Mouse (Mus musculus) heart, embryonic 16.5 days (tissue): ENCODE data around the gene Harbi1. TPM values are rescaled to one million over a fixed set of nuclear protein-coding genes. Genes with fewer than 3 reads are reported as not detected.

ENCODE experiments used
- ATAC-seq: fragments of 200-750 bp; cut with Nextera tagmentation; replicated peaks from 2 replicates; pipeline ENCODE4 v1.8.0; 2017; ENCODE audit warnings: moderate number of reproducible peaks; ENCODE audit not compliant: insufficient read depth, low FRiP score; ENCODE audit errors: extremely low read depth
- H3K27ac ChIP-seq: fragments of 300-500 bp; sonication (generic); 2 replicates; pipeline ENCODE4 v1.5.1; 2014; ENCODE audit warnings: mild to moderate bottlenecking, low read length, control low read depth, moderate library complexity
- H3K27me3 ChIP-seq: fragments of 300-500 bp; sonication (generic); 2 replicates; pipeline ENCODE4 v1.6.1; 2014; ENCODE audit warnings: low read length, mixed read lengths; ENCODE audit not compliant: control insufficient read depth, insufficient read depth
- H3K36me3 ChIP-seq: fragments of 300-500 bp; sonication (generic); 2 replicates; pipeline ENCODE4 v1.6.1; 2014; ENCODE audit not compliant: control insufficient read depth, insufficient read depth
- H3K4me1 ChIP-seq: fragments of 300-500 bp; sonication (generic); 2 replicates; pipeline ENCODE4 v1.6.1; 2014; ENCODE audit warnings: low read length, mixed read lengths; ENCODE audit not compliant: control insufficient read depth, insufficient read depth
- H3K4me2 ChIP-seq: fragments of 300-500 bp; sonication (generic); 2 replicates; pipeline ENCODE4 v1.6.1; 2014; ENCODE audit warnings: low read depth, mild to moderate bottlenecking, control low read depth, low read length
- H3K4me3 ChIP-seq: fragments of 300-500 bp; sonication (generic); 2 replicates; pipeline ENCODE4 v1.5.1; 2014; ENCODE audit warnings: mild to moderate bottlenecking, control low read depth, low read length
- H3K9ac ChIP-seq: fragments of 300-500 bp; sonication (generic); 2 replicates; pipeline ENCODE4 v1.6.1; 2014; ENCODE audit warnings: low read length, control low read depth
- H3K9me3 ChIP-seq: fragments of 300-500 bp; sonication (generic); replicated peaks from 2 replicates; pipeline ENCODE4 v1.6.1; 2016; ENCODE audit warnings: low read length; ENCODE audit not compliant: control insufficient read depth
- WGBS: fragments of 180-500 bp; shearing (Covaris S2); extraction: QIAGEN DNeasy Blood & Tissue Kit; methylation state at CpG from one replicate; pipeline ENCODE4 v1.1.7; 2014; 5-methylcytosine and 5-hydroxymethylcytosine counted together
- polyA plus RNA-seq: library from polyadenylated mRNA; unstranded; fragments of >200 nt; fragmentation: Nextera tagmentation; extraction: Ambion mirVana; gene quantifications from 2 replicates; pipeline ENCODE4 v1.2.1, GENCODE M21; 2015

The Harbi1 gene
- polyA plus RNA-seq, result 12.2 and 12.5 TPM in 2 replicates

DNA sequence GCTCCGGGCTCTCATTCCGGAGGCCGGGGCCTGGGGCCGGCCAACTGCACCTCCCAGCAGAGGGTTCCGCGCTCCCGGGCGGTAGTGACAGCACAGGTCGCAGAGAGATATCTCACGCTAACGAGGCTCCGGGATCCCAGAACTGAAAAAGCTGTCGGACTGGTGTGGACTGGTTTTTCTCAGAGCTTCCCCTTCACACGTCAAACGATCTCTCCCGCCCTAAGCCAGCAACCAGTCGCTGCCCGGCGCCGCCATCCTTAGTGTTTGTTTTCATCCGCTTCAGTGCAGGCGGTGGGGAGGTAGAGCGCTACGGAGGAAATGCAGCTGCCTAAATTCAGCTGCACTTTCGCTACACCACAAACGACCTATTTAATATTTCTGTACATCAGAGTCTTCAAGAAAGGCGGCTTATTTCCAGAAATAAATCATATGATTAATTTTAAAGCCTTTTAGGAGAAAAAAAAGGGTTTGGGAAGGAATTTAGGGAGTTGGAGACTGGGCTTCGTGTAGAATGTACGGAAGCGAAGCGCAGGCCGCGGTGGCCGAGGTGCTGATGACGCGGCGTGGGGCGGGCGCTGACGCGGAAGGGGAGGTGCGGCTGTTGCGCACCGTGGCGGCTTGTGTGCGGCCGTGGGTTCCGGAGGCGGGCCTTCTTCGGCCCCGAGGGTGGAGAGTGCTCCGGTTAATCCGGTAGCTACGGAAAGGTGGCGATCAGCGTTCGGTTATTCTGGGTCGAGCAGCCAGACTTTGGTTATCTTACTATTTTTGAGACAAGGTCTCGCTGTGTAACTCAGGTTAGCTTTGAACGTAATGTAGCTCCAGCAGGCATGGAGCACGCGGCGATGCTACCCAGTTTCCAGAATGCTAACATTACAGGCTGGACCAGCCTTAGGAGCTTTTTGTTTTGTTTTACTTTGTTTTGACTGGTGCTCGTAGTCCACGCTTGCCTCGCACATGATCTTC, at the start of gene Harbi1, which contains the start of gene Atg13:
Harbi1 (plus strand) TSS at position 581 of the 963 bp plus-strand sequence.
Atg13 (minus strand) TSS at position 305 of the 963 bp plus-strand sequence.
- Histone ChIP-seq H3K36me3 (peaks cover 3% of the 10 kb centered on the region; the same call in 1 of the 2 replicates), H3K4me1 (peaks cover 14% of the 10 kb centered on the region), H3K27me3 (no peaks in the 10 kb centered on the region), H3K9ac (peak within 1 kb of the TSS; percentile 90), H3K27ac (peak within 1 kb of the TSS; percentile 77), H3K4me2 (peak within 1 kb of the TSS; percentile 93), H3K9me3 (no peaks in the 10 kb centered on the region), H3K4me3 (peak within 1 kb of the TSS; percentile 98)
- WGBS, result under 1% methylated on average over 66 of the region's 66 CpGs
- ATAC-seq, result peak; percentile 96

- H3K27ac ChIP-seq, result no peak overlapping the region
- no peaks in the 10 kb centered on the region for H3K9me3 ChIP-seq
- H3K4me2 ChIP-seq, result no peak overlapping the region
- no peak for ATAC-seq
- H3K4me1 ChIP-seq, result peaks cover 8% of the 10 kb centered on the region
- H3K36me3 ChIP-seq, result peaks cover 60% of the 10 kb centered on the region
- no peaks in the 10 kb centered on the region for H3K27me3 ChIP-seq
- no peak overlapping the region for H3K9ac ChIP-seq
- WGBS, result 93% methylated on average over 6 of the region's 6 CpGs
- H3K4me3 ChIP-seq, result no peak overlapping the region
These were observed 49.7 kb upstream of the Harbi1 start for GRCm38 (mm10) chr2:91660981-91661380.

DNA sequence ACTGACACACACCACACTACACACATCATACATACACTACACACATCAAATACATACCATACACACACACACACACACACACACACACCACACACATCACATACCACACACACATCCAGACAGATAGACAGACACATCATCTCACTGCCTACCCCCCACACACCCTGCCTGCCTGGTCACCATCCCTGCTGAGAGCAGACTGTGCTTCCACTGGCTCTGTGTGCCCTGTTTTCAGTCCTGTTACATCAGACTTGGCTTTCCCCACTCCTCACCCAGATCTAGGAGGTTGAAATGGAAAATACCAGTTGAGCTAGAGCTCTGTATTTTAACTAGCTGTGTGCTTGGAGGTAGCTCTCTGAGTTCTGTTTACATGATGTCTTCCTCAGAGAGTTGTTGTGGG, 45.9 kb upstream of the Harbi1 start:
- Histone ChIP-seq H3K9me3 (no peaks in the 10 kb centered on the region), H3K9ac (no peak overlapping the region), H3K4me3 (no peak overlapping the region), H3K36me3 (peaks cover 65% of the 10 kb centered on the region), H3K4me2 (no peak overlapping the region), H3K27me3 (no peaks in the 10 kb centered on the region), H3K27ac (no peak overlapping the region), H3K4me1 (peaks cover 7% of the 10 kb centered on the region; the same call in 1 of the 2 replicates)
- ATAC-seq, result no peak

- no peaks in the 10 kb centered on the region for H3K27me3 ChIP-seq
- no peak overlapping the region for H3K9ac ChIP-seq
- H3K4me1 ChIP-seq, result peaks cover 7% of the 10 kb centered on the region; the same call in 1 of the 2 replicates
- no peak overlapping the region for H3K27ac ChIP-seq
- peaks cover 68% of the 10 kb centered on the region for H3K36me3 ChIP-seq
- WGBS, result 74% methylated on average over 6 of the region's 6 CpGs
- no peak overlapping the region for H3K4me3 ChIP-seq
- no peaks in the 10 kb centered on the region for H3K9me3 ChIP-seq
- 0 out of 2 replicates have a peak, but pooled peaks have one; percentile 47 for ATAC-seq
- H3K4me2 ChIP-seq, result no peak overlapping the region
These were observed 44.2 kb upstream of the Harbi1 start for GRCm38 (mm10) chr2:91666386-91666910.

- Histone ChIP-seq H3K27ac (no peak overlapping the region), H3K4me3 (no peak overlapping the region), H3K4me2 (no peak overlapping the region), H3K36me3 (peaks cover 64% of the 10 kb centered on the region), H3K9ac (no peak overlapping the region), H3K9me3 (no peaks in the 10 kb centered on the region), H3K27me3 (no peaks in the 10 kb centered on the region), H3K4me1 (peaks cover 7% of the 10 kb centered on the region; the same call in 1 of the 2 replicates)
- WGBS, result 60% methylated on average over 2 of the region's 2 CpGs
- ATAC-seq, result no peak
These were observed 42.9 kb upstream of the Harbi1 start for GRCm38 (mm10) chr2:91667747-91668146.

- Histone ChIP-seq H3K27ac (no peak overlapping the region), H3K4me2 (no peak overlapping the region), H3K4me3 (no peak overlapping the region), H3K4me1 (peaks cover 7% of the 10 kb centered on the region; the same call in 1 of the 2 replicates), H3K9ac (no peak overlapping the region), H3K27me3 (no peaks in the 10 kb centered on the region), H3K9me3 (no peaks in the 10 kb centered on the region), H3K36me3 (peaks cover 61% of the 10 kb centered on the region)
- WGBS, result 84% methylated on average over 8 of the region's 8 CpGs
- ATAC-seq, result no peak
These were observed 41.3 kb upstream of the Harbi1 start for GRCm38 (mm10) chr2:91669326-91669725.

- H3K4me3 ChIP-seq, result no peak overlapping the region
- no peak overlapping the region for H3K27ac ChIP-seq
- H3K27me3 ChIP-seq, result no peaks in the 10 kb centered on the region
- peaks cover 7% of the 10 kb centered on the region; the same call in 1 of the 2 replicates for H3K4me1 ChIP-seq
- no peak overlapping the region for H3K9ac ChIP-seq
- ATAC-seq, result no peak
- H3K36me3 ChIP-seq, result peaks cover 61% of the 10 kb centered on the region
- WGBS, result 84% methylated on average over 6 of the region's 6 CpGs
- no peaks in the 10 kb centered on the region for H3K9me3 ChIP-seq
- no peak overlapping the region for H3K4me2 ChIP-seq
These were observed 40.6 kb upstream of the Harbi1 start for GRCm38 (mm10) chr2:91670038-91670437.

DNA sequence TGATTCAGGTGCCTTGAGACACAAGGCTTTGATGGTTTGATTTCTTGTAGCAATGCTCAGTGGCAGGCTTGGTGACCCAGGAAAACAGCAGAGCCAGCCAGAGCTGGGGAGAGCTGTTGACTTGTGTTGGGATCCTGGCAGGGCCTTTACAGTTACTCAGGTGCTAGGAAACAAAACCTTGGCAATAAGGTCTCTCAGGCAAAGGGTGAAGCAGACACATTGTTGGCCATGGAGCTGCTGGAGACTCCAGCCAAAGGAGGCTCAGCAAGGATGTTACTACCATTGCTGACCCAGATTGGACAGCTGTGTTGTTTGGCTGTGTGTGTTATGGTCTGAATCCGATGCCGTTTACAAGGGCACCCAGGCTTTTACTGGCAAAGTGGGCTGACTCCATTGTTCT, 37.1 kb upstream of the Harbi1 start:
- peaks cover 71% of the 10 kb centered on the region for H3K36me3 ChIP-seq
- 88% methylated on average over 2 of the region's 2 CpGs for WGBS
- no peak overlapping the region for H3K27ac ChIP-seq
- H3K27me3 ChIP-seq, result no peaks in the 10 kb centered on the region
- no peak for ATAC-seq
- no peak overlapping the region for H3K9ac ChIP-seq
- no peaks in the 10 kb centered on the region for H3K9me3 ChIP-seq
- no peak overlapping the region for H3K4me3 ChIP-seq
- H3K4me2 ChIP-seq, result no peak overlapping the region
- H3K4me1 ChIP-seq, result no peaks in the 10 kb centered on the region

DNA sequence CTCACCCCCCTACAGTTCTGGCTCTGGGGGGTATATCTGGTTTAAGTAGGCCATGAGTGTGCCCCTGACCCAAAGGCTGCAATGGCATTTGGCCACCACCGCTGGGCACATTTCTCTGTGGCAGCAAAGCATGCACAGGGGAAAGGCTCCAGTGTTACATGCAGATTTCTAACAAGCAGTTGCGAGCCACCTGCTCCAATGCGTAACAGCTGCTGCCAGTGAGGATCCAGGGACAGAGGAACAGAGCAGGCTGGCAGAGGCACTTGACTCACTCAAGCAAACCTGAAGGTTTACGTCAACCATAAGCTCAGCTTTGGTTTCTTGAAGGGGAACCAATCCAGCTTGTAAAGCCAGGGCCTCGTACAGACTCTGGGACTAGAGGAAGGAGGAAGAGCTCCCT, 35.8 kb upstream of the Harbi1 start:
- Histone ChIP-seq H3K4me3 (no peak overlapping the region), H3K4me1 (no peaks in the 10 kb centered on the region), H3K36me3 (peaks cover 64% of the 10 kb centered on the region), H3K9ac (no peak overlapping the region), H3K27ac (no peak overlapping the region), H3K27me3 (no peaks in the 10 kb centered on the region), H3K4me2 (no peak overlapping the region), H3K9me3 (no peaks in the 10 kb centered on the region)
- ATAC-seq, result no peak
- 90% methylated on average over 5 of the region's 5 CpGs for WGBS
